Mouse (Mus musculus): ENCODE results near the gene Exo1.

DNA sequence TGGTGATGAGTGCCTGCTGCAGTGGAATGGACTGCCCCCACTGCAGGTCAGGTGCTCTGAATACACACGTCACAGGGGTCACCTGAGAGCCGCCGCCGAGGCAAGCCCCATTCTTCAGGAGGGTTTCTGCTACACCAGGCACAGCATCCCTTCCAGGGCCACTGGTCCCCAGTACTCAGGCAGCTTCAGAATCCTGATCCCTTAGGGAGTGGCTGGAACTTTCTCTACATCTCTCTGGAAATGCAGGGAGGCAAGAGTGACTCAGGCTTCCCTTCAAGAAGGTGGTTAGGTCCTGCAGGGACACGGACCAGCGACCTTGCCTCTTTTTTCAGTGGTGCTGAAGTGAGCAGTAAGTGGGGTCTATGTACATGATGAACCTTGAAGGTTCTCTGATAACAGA lies 12.9 kb downstream of the Exo1 start:
- TF ChIP-seq CTCF (IDR thresholded peaks at IDR 0.05; ENCODE audit: low read depth) (no peak), EP300 (IDR thresholded peaks at IDR 0.05; ENCODE audit: low read depth) (no peak)
